Mouse (Mus musculus) stomach, embryonic 15.5 days (tissue): ENCODE data around the gene Brca2. TPM values are rescaled to one million over a fixed set of nuclear protein-coding genes. Genes with fewer than 3 reads are reported as not detected.

Experiments used
- ATAC-seq: fragments of 200-750 bp; cut with Nextera tagmentation; 2 replicates; pipeline ENCODE4 v1.8.0; 2017; ENCODE audit warnings: low read depth, moderate number of reproducible peaks, moderate TSS enrichment; ENCODE audit not compliant: insufficient read depth, low FRiP score
- H3K27ac ChIP-seq: fragments of 300-500 bp; sonication (generic); 2 replicates; pipeline ENCODE4 v1.5.1; 2015; ENCODE audit warnings: mild to moderate bottlenecking, inconsistent platforms
- H3K27me3 ChIP-seq: fragments of 300-500 bp; sonication (generic); replicated peaks from 2 replicates; pipeline ENCODE4 v1.6.1; 2015; ENCODE audit warnings: inconsistent platforms
- H3K36me3 ChIP-seq: fragments of 300-500 bp; sonication (generic); 2 replicates; pipeline ENCODE4 v1.6.1; 2015; ENCODE audit warnings: inconsistent platforms
- H3K4me1 ChIP-seq: fragments of 300-500 bp; sonication (generic); 2 replicates; pipeline ENCODE4 v1.6.1; 2015; ENCODE audit warnings: inconsistent platforms
- H3K4me2 ChIP-seq: fragments of 300-500 bp; sonication (generic); 2 replicates; pipeline ENCODE4 v1.6.1; 2015; ENCODE audit warnings: mild to moderate bottlenecking, inconsistent platforms
- H3K4me3 ChIP-seq: fragments of 300-500 bp; sonication (generic); replicated peaks from 2 replicates; pipeline ENCODE4 v1.5.1; 2015; ENCODE audit warnings: inconsistent platforms
- H3K9ac ChIP-seq: fragments of 300-500 bp; sonication (generic); 2 replicates; pipeline ENCODE4 v1.6.1; 2015; ENCODE audit warnings: inconsistent platforms
- H3K9me3 ChIP-seq: fragments of 300-500 bp; sonication (generic); 2 replicates; pipeline ENCODE4 v1.6.1; 2016; ENCODE audit warnings: inconsistent platforms
- WGBS: fragments of 180-500 bp; shearing (Covaris S2); methylation state at CpG from one replicate; pipeline ENCODE4 v1.1.7; 2015; 5-methylcytosine and 5-hydroxymethylcytosine counted together
- polyA plus RNA-seq: library from polyadenylated mRNA; unstranded; fragments of >200 nt; fragmentation: Nextera tagmentation; extraction: Ambion mirVana; gene quantifications from 2 replicates; pipeline ENCODE4 v1.2.1, GENCODE M21; 2015

The Brca2 gene
- polyA plus RNA-seq, 1 experiment from 2014 or later = 22.1 TPM

GRCm38 (mm10) chr5:150601441-150602230 lies 79.2 kb downstream of the Brca2 start:
- Histone ChIP-seq H3K4me1 (0 out of 2 replicates have a peak, but pooled peaks cover 3% of the 10 kb centered on the region), H3K36me3 (no peaks in the 10 kb centered on the region), H3K9ac (no peak overlapping the region), H3K27me3 (no peaks in the 10 kb centered on the region), H3K27ac (no peak overlapping the region), H3K9me3 (no peaks in the 10 kb centered on the region), H3K4me2 (no peak overlapping the region), H3K4me3 (no peak overlapping the region)
- 73% methylated on average over 14 of the region's 14 CpGs for WGBS
- ATAC-seq = no peak

- no peak overlapping the region for H3K9ac ChIP-seq
- ATAC-seq = no peak
- WGBS = 91% methylated on average over 6 of the region's 6 CpGs
- no peak overlapping the region for H3K4me2 ChIP-seq
- H3K36me3 ChIP-seq = no peaks in the 10 kb centered on the region
- H3K27me3 ChIP-seq = no peaks in the 10 kb centered on the region
- H3K9me3 ChIP-seq = no peaks in the 10 kb centered on the region
- no peaks in the 10 kb centered on the region for H3K4me1 ChIP-seq
- H3K4me3 ChIP-seq = no peak overlapping the region
- no peak overlapping the region for H3K27ac ChIP-seq
Observed at GRCm38 (mm10) chr5:150606131-150606530, 83.7 kb downstream of the Brca2 start.

GRCm38 (mm10) chr5:150607631-150608030 lies 85.2 kb downstream of the Brca2 start:
- ATAC-seq = no peak
- Histone ChIP-seq H3K4me3 (no peak overlapping the region), H3K9ac (no peak overlapping the region), H3K27me3 (no peaks in the 10 kb centered on the region), H3K9me3 (no peaks in the 10 kb centered on the region), H3K4me2 (no peak overlapping the region), H3K36me3 (no peaks in the 10 kb centered on the region), H3K27ac (no peak overlapping the region), H3K4me1 (no peaks in the 10 kb centered on the region)
- WGBS = 87% methylated on average over 8 of the region's 8 CpGs

GRCm38 (mm10) chr5:150611136-150611535 lies 88.7 kb downstream of the Brca2 start:
- Histone ChIP-seq H3K9me3 (no peaks in the 10 kb centered on the region), H3K27ac (no peak overlapping the region), H3K4me2 (no peak overlapping the region), H3K9ac (no peak overlapping the region), H3K27me3 (no peaks in the 10 kb centered on the region), H3K36me3 (no peaks in the 10 kb centered on the region), H3K4me3 (no peak overlapping the region), H3K4me1 (no peaks in the 10 kb centered on the region)
- no peak for ATAC-seq
- 91% methylated on average over 1 of the region's 1 CpGs for WGBS

- Histone ChIP-seq H3K9ac (no peak overlapping the region), H3K9me3 (no peaks in the 10 kb centered on the region), H3K4me2 (no peak overlapping the region), H3K4me1 (no peaks in the 10 kb centered on the region), H3K36me3 (no peaks in the 10 kb centered on the region), H3K27me3 (no peaks in the 10 kb centered on the region), H3K27ac (no peak overlapping the region), H3K4me3 (no peak overlapping the region)
- ATAC-seq = peak; percentile 43; the same call in 1 of the 2 replicates
- WGBS = 45% methylated on average over 12 of the region's 12 CpGs
Observed at GRCm38 (mm10) chr5:150611697-150612096, 89.3 kb downstream of the Brca2 start.

GRCm38 (mm10) chr5:150614054-150614453 lies 91.6 kb downstream of the Brca2 start:
- WGBS = 81% methylated on average over 2 of the region's 2 CpGs
- Histone ChIP-seq H3K36me3 (no peaks in the 10 kb centered on the region), H3K4me2 (no peak overlapping the region), H3K27me3 (no peaks in the 10 kb centered on the region), H3K4me3 (no peak overlapping the region), H3K27ac (no peak overlapping the region), H3K9me3 (no peaks in the 10 kb centered on the region), H3K9ac (no peak overlapping the region), H3K4me1 (no peaks in the 10 kb centered on the region)
- ATAC-seq = no peak

- Histone ChIP-seq H3K4me1 (no peaks in the 10 kb centered on the region), H3K9ac (no peak overlapping the region), H3K27me3 (no peaks in the 10 kb centered on the region), H3K27ac (no peak overlapping the region), H3K4me3 (no peak overlapping the region), H3K4me2 (no peak overlapping the region), H3K36me3 (no peaks in the 10 kb centered on the region), H3K9me3 (no peaks in the 10 kb centered on the region)
- 86% methylated on average over 2 of the region's 2 CpGs for whole genome bisulfite sequencing
- ATAC-seq = no peak
Observed at GRCm38 (mm10) chr5:150616216-150616615, 93.8 kb downstream of the Brca2 start.

- no peak for ATAC-seq
- Histone ChIP-seq H3K4me1 (no peaks in the 10 kb centered on the region), H3K27ac (no peak overlapping the region), H3K9me3 (no peaks in the 10 kb centered on the region), H3K27me3 (no peaks in the 10 kb centered on the region), H3K9ac (no peak overlapping the region), H3K4me2 (no peak overlapping the region), H3K4me3 (no peak overlapping the region), H3K36me3 (no peaks in the 10 kb centered on the region)
- WGBS = 61% methylated on average over 3 of the region's 3 CpGs
Observed at GRCm38 (mm10) chr5:150616731-150617130, 94.3 kb downstream of the Brca2 start.

- Histone ChIP-seq H3K9me3 (no peaks in the 10 kb centered on the region), H3K27me3 (no peaks in the 10 kb centered on the region), H3K4me3 (no peak overlapping the region), H3K27ac (no peak overlapping the region), H3K36me3 (no peaks in the 10 kb centered on the region), H3K4me2 (no peak overlapping the region), H3K9ac (no peak overlapping the region), H3K4me1 (no peaks in the 10 kb centered on the region)
- WGBS = 88% methylated on average over 10 of the region's 10 CpGs
- ATAC-seq = no peak
Observed at GRCm38 (mm10) chr5:150618599-150619355, 96.3 kb downstream of the Brca2 start.

Other genes starting within 250 kb of the Brca2 start
- not detected in 2 replicates for gene Zar1l, start 4.5 kb upstream of the Brca2 start, polyA plus RNA-seq
- gene N4bp2l1, start 74.6 kb downstream of the Brca2 start, polyA plus RNA-seq = 7.1 and 7.8 TPM in 2 replicates
- 38.2 and 41.5 TPM in 2 replicates for gene N4bp2l2, start 143.6 kb downstream of the Brca2 start, polyA plus RNA-seq
- 28.4 and 29.6 TPM in 2 replicates for gene Pds5b, start 151.1 kb downstream of the Brca2 start, polyA plus RNA-seq